Mouse (Mus musculus): ENCODE data around the gene Catsperz.

Catsperz gene

GRCm38 (mm10) chr19:6925307-6925573, at the start of gene Catsperz:
Gene Catsperz (minus strand): TSS chr19:6925380.
- no peak for DNase-seq

DNA sequence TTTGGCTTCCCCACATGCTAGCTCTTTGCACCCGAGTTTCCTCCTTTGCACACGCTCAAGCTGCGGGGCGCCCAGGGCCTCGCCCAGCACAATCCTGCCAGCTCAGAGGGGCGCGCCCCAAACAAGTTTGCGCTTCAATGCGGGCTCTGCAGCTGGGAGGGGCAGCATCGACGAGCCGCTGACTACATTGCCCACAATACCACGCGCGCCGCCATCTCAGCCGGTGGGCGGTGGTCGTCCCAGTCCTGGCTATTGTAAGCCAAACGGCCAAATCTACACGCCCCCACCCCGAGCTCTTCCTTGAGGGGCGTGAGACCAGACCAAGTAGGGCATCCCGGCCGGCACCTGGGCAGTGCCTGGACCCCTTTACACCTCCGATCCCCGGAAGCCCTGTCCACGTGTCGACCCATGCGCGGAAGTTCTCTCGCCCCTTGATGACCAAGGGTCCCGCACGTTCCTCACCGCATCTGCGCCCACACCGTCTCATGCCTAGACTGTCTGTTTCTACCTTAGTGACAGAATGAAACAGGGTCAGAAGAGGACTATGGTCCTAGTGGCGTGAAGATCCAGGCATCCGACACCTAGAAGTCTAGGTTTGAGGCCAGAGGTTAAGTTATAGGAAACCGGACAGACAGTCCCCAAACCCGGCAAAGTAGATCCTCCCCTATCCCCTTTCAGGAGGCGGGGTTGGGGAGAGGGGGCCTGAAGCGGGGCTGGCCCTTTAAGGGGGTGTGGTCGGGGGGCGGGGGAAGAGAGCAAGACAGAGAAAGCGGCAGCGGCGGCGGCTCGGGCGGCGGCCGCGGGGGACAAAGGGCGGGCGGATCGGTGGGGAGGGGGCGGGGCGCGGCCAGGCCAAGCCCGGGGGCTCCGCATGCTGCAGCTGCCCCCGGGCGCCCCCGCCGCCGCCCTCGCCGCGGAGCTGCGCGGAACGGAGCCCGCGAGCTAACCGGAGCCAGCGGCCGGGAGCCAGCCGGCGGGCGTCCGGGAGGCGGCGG, 49.3 kb upstream of the Catsperz start, which contains the start of gene Ppp1r14b:
TSS of gene Ppp1r14b (plus strand) at position 758 of the 995 bp plus-strand sequence.
- DNase-seq: peak; percentile 64 to 75

- DNase-seq: no peak
These were observed 48.5 kb upstream of the Catsperz start for GRCm38 (mm10) chr19:6973581-6974190.

DNA sequence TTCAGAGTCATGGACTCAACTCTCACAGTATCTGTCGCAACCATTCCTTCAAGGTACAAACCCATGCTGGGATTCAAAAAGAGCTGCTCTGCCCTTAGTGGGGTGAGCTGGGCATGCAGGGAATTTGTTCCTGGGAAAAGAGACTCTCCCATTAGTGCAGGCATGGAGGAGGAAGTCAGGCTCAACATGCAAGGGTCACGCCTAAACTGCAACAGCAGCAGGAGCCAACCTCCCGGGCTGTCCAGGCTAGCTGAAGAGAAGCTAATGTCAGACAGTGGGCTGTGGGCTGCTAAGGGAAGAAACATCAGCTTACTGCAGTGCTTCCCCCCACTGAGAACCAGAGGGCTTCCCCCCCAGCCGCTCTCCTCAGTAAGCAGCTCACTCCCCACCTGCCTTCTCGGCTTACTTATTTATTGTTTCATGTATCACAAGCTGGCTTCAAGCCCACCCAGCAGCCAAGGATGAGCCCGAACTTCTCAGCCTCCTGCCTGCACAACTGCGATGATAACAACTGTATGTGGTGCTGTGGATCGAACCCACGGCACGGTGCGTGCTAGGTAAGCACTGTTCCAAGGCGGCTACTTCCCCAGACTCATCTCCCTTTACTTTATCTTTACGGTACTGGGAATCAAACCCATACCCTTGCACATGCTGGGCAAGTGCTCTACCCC, 47.2 kb upstream of the Catsperz start:
- no peak for DNase-seq

GRCm38 (mm10) chr19:6971644-6972043, 46.5 kb upstream of the Catsperz start:
- no peak for DNase-seq

- no peak for DNase-seq
These were observed 45.4 kb upstream of the Catsperz start for GRCm38 (mm10) chr19:6970460-6971085.

GRCm38 (mm10) chr19:6969665-6970381, 44.6 kb upstream of the Catsperz start:
- DNase-seq: peak; percentile 66 to 78

DNA sequence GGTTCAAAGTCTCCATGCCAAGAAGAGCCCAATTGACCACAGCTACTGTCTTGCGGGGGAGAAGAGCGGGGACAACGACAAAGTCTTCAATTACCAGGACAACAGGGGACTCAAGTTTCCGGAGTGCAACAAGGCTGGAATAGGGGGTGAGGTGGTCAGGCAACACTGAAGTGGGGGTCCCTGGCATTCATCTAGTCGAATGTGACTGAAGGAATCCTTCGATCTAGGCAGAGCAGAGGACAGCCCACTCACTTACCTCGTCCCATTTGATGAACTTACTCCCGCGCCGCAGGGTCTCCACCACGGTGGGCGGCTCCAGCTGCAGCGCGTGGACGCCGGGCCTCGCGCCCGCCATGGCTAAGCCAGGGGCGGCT, 44.1 kb upstream of the Catsperz start:
- no peak for DNase-seq

DNA sequence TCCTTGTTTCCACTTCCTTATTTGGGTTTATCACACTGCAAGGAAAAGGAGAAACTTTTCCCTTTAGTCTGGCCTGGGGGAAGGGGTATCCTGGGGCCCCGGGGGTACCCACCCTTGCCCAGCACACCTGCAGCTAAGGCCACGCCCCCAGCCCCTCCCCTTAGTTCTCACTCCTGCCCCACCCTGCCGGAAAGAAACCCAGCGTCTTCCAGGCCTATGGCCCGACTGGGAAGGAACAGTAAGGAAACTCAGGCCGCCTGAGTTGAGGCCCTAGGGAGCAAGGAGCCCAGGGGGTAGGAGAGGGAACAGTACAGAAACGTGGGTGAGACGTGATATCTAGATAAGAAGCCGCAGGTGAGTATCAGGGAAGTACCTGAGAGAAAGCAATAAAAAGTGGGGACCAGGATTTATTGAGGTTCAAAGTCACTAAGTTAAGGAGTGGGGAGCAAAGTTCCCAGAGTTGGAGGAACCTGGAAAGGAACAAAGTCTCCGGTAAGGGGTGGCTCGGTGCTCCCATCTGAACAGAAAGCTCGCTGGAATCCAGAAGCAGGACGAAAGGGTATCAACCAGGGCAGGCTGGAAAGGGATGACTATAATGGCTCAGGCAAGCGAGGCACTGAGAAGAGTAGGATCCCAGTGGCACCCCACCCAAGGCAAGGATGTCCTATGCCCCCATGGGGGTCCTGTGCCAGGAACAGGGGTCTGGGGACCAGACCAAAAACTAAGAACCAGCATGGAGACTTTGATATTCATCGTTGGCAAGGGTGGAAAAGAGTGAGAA, 43.5 kb upstream of the Catsperz start:
- no peak for DNase-seq

DNA sequence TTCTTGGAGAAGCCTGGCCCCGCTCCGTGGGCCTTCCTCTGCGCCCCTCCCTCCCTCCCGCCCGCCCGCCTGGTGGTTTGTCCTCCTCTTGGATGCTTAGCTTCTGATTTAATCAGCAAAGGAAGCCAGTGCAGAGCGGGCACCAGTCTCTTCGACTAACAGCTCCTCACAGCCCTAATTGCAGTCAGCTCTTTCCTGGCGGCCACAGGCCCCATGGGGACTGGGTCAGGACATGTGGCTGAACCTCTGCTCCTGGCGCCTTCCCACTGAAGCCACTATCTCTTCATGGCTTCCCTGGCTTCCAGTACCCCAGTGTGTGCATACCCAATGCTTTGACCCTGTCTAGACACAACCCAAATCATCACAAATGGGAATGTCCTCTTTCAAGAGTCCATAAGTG, 31.3 kb upstream of the Catsperz start:
- no peak for DNase-seq

DNA sequence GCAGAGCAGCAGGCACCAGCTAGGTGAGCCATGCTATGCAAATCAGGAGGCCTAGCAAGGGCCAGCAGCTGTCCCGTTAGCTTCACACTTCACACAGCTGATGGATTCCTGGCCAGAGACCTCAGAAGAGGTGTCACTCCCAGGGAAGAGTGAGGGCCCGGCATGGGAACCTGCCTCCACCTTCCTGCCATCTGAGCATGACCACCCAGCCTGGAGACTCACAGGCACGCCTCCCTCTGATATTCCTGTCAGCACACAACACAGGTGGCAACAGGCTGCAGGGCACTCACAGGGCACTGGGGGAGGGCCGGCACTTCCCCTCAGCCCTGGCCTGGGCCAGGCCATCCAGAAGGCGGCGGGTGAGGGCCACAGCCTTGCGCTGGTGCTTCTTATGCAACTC, 30.2 kb upstream of the Catsperz start:
- no peak for DNase-seq

- no peak for DNase-seq
These were observed 28.9 kb upstream of the Catsperz start for GRCm38 (mm10) chr19:6954046-6954445.

DNA sequence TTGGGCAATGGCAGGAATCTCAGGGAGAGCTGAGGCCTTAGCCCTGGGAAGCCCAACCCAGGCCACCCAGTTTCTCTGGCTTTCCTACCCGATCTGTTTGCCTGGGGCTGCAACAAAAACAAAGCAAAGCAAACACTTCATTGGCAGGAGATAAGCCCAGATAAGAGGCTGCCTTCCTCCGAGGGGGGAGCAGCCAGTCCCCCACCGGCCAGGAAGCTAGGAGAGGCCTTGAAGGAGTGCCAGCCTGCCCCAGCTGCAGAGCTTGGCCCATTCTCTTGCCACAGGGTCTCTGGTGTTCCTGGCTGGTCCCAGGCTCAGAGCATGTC, 27.5 kb upstream of the Catsperz start:
- no peak for DNase-seq

DNA sequence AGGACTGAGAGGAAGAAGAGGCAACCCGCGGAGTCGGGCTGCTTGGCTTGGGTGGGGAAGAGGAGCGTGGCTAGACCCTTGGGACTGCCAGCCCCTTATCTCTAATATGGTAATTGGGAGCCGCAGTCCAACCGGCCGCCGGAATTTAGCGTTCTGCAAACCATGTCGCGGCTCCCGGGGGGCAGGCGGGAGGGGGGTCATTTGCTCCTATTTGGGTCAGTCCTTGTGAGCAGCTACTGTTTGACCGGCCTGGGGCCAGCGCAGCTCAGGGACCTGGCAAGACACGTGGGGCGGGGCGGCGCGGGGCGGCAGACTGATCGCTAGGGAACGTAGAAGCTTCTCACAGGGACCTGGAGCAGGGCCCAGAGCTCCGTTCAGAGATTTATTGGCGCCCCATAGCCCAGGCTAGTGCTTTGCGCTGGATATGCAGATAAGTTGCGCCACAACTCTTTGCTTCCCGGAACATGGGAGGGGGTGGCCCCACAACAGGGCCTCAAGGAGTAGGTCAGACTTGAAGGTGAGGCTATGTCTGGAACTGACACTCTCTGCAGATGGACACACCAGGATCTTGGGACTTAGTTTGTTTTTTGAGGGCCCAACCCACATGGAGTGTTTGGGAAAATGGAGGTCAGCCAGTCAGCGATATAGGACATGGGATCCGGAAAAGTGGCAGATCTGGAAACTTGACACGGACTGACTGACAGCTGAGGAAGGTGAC, 27.0 kb upstream of the Catsperz start:
- peak; percentile 45 to 66 for DNase-seq

DNA sequence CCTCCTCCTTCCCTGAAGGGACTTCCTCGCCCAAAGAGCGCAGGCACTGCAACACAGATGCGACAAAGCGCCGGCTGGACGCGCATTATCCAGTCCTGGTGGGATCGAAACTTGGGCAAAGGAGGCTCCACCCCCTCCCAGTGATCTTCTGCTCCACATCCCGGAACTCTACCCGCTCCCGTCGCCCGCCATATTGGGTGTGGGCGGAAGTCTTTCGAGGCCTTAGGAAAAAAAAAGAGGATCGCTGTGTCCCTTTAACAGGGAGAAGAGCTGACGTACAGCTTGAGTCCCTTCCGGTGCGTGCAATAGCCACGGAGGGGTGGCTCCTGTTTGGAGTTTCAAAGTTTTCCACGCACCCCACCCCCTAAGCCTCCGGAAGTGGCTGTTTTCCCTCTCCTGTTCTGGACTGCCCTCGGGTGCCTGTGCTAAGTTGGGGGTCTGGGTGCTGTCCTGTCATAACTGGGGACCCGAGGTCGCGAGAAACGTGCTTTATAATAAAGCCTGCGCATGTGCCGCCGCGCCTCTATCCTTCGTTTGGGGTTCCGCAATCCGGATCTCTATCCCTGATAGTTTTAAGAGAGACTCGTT, 26.3 kb upstream of the Catsperz start:
- peak; percentile 74 to 81 for DNase-seq

GRCm38 (mm10) chr19:6950613-6951153, 25.5 kb upstream of the Catsperz start:
- DNase-seq: peak in 1 of 2 experiments; percentile 44

DNA sequence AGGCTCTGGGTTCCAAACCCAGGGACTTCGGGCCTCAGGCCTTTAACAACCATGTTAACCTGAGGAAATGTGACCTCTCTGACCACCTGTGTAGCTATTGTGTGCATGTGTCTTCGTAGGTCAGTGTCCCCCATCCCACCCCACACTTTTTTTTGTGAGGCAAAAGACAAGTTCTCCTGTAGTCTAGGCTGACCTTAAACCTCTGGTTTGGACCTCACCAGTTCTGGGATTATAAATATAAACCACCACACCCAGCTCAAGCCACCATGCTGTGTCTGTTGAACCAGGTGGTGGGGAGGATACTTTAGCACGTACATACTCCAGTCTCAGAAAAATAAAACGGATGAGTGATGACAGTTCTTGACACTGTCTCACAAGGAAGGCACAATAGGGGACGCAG, 24.8 kb upstream of the Catsperz start:
- DNase-seq: no peak

DNA sequence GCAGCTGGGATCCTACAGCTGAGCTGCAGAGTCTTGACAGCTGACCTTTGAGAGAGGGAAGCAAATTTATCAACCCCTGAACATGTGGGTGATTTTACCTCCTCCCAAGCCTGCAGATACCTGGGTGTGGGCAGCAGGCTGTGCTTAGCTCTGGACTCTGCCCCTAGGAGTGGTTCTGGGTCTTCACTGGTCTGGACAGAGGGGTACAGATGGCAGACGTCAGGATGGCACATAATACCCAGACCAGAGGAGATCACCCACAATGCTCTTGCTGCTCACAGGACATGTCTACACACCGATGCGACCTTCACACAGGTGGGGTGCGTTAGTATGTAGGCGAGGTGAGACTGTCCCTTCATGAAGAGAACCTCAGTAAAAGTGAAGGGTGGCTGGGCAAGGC, 24.4 kb upstream of the Catsperz start:
- no peak for DNase-seq

DNA sequence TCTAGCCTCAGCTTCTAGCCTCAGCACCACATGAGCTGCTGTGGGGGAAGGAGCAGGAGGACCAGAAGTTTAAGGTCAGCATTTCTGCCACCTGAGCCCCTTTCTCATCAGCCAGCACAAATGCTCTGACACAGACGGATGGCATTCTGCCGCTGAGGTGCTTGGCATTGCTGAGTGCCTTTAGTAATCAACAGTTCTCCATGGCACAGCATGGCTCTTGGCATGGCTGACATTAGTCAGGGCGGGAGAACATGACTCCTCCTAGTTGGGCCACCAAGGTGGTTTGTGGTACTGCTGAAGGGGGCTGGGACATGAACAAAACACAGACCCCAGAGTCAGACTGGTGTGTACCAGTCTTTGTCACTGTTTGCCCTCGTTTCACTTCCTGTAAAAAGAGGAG, 23.0 kb upstream of the Catsperz start:
- DNase-seq: no peak

GRCm38 (mm10) chr19:6947742-6948141, 22.6 kb upstream of the Catsperz start:
- DNase-seq: no peak

DNA sequence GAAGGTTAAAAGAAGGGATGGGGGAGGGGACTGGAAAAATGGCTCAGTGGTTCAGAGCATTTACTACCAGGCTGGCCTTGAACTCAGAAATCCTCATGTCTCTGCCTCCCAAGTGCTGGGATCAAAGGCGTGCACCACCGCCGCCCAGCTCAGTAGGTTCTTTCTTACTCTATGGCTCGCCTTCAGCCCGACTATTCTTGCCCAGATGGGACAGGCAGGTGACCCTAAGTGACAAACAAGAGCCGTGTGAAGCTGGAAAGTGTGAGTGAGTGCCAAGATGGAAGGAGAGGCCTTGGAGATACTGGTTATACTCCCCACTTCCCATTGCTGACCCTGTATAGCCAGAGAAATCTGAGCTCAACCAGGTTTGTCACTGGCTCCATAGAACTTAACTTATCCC, 18.5 kb upstream of the Catsperz start:
- DNase-seq: no peak

All from spleen, adult 18-20 months (tissue).